Mouse (Mus musculus) liver, adult 2 months (tissue): ENCODE results near the gene Spred1.

Source experiments
- CTCF ChIP-seq: fragments of 200-500 bp; IDR thresholded peaks from 2 replicates; pipeline ENCODE4 v1.5.1; 2011; ENCODE audit warnings: low read depth, low read length, control low read depth
- POLR2A ChIP-seq: fragments of 200-500 bp; IDR thresholded peaks from 2 replicates; pipeline ENCODE4 v1.6.1; 2011; ENCODE audit warnings: low read length, control low read depth; ENCODE audit not compliant: insufficient read depth; ENCODE audit errors: extremely low read depth

- TF ChIP-seq POLR2A (no peak), CTCF (no peak)
Observed at GRCm38 (mm10) chr2:117086766-117087457, 34.3 kb upstream of the Spred1 start.
